Mouse (Mus musculus) heart, embryonic 14.5 days (tissue): Measurements from ENCODE around the gene Olfr521. TPM values are rescaled to one million over a fixed set of nuclear protein-coding genes. Genes with fewer than 3 reads are reported as not detected.
"Not testable (repeated sequence)": the region's sequence is repeated elsewhere in the genome, so short reads cannot be mapped to it uniquely, and the experiment has no call there.

Experiments used
- ATAC-seq: fragments of 200-750 bp; cut with Nextera tagmentation; 2 replicates; pipeline ENCODE4 v1.8.0; 2017; ENCODE audit warnings: low read depth, moderate TSS enrichment; ENCODE audit not compliant: insufficient number of reproducible peaks, insufficient read depth, low FRiP score
- H3K27ac ChIP-seq, 2 experiments: fragments of 200-500 bp in 1 of 2; fragments of 300-500 bp in 1 of 2; sonication (generic) in 1 of 2; replicated peaks in 1 of 2; 2 replicates each; pipeline ENCODE4 v1.5.1; 2012 to 2014; ENCODE audit warnings: low read depth in 2 of 2, low read length in 2 of 2, control low read depth in 1 of 2, mild to moderate bottlenecking in 1 of 2, mixed read lengths in 1 of 2; ENCODE audit not compliant: control insufficient read depth in 1 of 2, insufficient read depth in 1 of 2
- H3K27me3 ChIP-seq: fragments of 300-500 bp; sonication (generic); 2 replicates; pipeline ENCODE4 v1.6.1; 2014; ENCODE audit warnings: mild to moderate bottlenecking, low read length, control low read depth; ENCODE audit not compliant: control insufficient read depth, insufficient read depth
- H3K36me3 ChIP-seq: fragments of 300-500 bp; sonication (generic); 2 replicates; pipeline ENCODE4 v1.6.1; 2014; ENCODE audit warnings: mild to moderate bottlenecking, control low read depth, low read length, mixed read lengths; ENCODE audit not compliant: control insufficient read depth, insufficient read depth
- H3K4me1 ChIP-seq, 2 experiments: fragments of 200-500 bp in 1 of 2; fragments of 300-500 bp in 1 of 2; sonication (generic) in 1 of 2; 2 replicates each; pipeline ENCODE4 v1.6.1; 2012 to 2014; ENCODE audit warnings: low read length in 2 of 2, control low read depth in 1 of 2, mixed read lengths in 1 of 2; ENCODE audit not compliant: control insufficient read depth in 2 of 2, insufficient read depth in 2 of 2
- H3K4me2 ChIP-seq: fragments of 300-500 bp; sonication (generic); 2 replicates; pipeline ENCODE4 v1.6.1; 2014; ENCODE audit warnings: mild to moderate bottlenecking, low read length
- H3K4me3 ChIP-seq, 2 experiments: fragments of 200-500 bp in 1 of 2; fragments of 300-500 bp in 1 of 2; sonication (generic) in 1 of 2; 2 replicates each; pipeline ENCODE4 v1.5.1; 2012 to 2014; ENCODE audit warnings: low read length in 2 of 2, mild to moderate bottlenecking in 2 of 2, control low read depth in 1 of 2, low read depth in 1 of 2, moderate library complexity in 1 of 2; ENCODE audit not compliant: control insufficient read depth in 1 of 2, insufficient read depth in 1 of 2
- H3K9ac ChIP-seq: fragments of 300-500 bp; sonication (generic); 2 replicates; pipeline ENCODE4 v1.6.1; 2014; ENCODE audit warnings: mild to moderate bottlenecking, low read length
- H3K9me3 ChIP-seq: fragments of 300-500 bp; sonication (generic); 2 replicates; pipeline ENCODE4 v1.6.1; 2016; ENCODE audit warnings: low read length, control low read depth; ENCODE audit not compliant: control insufficient read depth
- WGBS: fragments of 180-500 bp; shearing (Covaris S2); extraction: QIAGEN DNeasy Blood & Tissue Kit; methylation state at CpG from one replicate; pipeline ENCODE4 v1.1.7; 2014; 5-methylcytosine and 5-hydroxymethylcytosine counted together
- polyA plus RNA-seq: library from polyadenylated mRNA; unstranded; fragments of >200 nt; fragmentation: Nextera tagmentation; extraction: Ambion mirVana; gene quantifications from 2 replicates; pipeline ENCODE4 v1.2.1, GENCODE M21; 2014

Gene Olfr521
- polyA plus RNA-seq: not detected in 2 replicates

DNA sequence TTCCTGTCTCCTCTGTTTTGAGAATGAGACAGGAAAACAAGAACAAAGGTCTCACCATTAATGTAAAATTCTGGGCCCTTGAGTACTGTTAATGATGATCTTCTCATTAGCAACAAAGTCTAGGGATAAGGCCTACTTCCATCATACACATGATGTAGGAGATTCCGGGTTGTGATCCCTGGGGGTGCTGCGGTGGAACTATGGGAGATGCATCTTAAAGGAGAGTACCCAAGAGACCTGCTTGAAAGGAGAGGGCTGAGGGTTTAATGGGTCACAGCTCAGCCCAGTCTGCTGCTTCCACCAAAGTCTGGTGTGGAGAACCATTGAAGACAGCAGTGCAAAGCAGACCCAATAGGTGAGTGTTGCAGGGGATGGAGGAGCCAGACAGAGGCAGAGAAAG is at the start of gene Olfr521:
TSS of gene Olfr521 (plus strand) at position 301 of the 400 bp plus-strand sequence.
- H3K4me3 ChIP-seq: no peak within 1 kb of the TSS
- ATAC-seq: no peak
- H3K27ac ChIP-seq: no peak within 1 kb of the TSS
- H3K4me2 ChIP-seq: no peak within 1 kb of the TSS
- H3K9ac ChIP-seq: no peak within 1 kb of the TSS
- no peaks in the 10 kb centered on the region for H3K36me3 ChIP-seq
- 92% methylated on average over 2 of the region's 2 CpGs for WGBS
- H3K4me1 ChIP-seq: no peaks in the 10 kb centered on the region
- H3K9me3 ChIP-seq: peaks cover 18% of the 10 kb centered on the region
- H3K27me3 ChIP-seq: no peaks in the 10 kb centered on the region

DNA sequence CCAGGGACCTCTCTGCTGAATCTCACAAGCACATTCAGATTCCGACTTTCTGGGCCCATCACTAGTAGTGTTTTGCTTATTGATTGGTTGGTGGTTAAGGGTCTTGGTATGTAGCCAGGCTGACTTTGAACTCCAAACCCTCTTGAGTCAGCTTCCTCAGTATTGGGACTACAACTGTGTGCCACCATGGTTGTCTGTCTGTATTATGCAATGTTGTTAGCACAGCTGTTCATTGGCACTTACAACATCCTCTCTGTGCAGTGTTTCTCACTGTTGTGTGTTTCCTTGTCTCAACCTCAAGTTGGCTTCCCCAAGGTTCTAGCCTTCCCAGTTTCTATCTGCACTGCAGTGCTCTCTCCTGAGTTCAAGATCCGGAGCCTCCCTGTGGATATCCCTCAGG is 46.8 kb upstream of the Olfr521 start:
- H3K4me3 ChIP-seq: no peak overlapping the region
- H3K4me1 ChIP-seq: no peaks in the 10 kb centered on the region
- no peak overlapping the region for H3K9ac ChIP-seq
- ATAC-seq: no peak
- no peak overlapping the region for H3K27ac ChIP-seq
- no peaks in the 10 kb centered on the region for H3K9me3 ChIP-seq
- H3K36me3 ChIP-seq: no peaks in the 10 kb centered on the region
- H3K27me3 ChIP-seq: no peaks in the 10 kb centered on the region
- 77% methylated on average over 2 of the region's 2 CpGs for WGBS
- H3K4me2 ChIP-seq: no peak overlapping the region

DNA sequence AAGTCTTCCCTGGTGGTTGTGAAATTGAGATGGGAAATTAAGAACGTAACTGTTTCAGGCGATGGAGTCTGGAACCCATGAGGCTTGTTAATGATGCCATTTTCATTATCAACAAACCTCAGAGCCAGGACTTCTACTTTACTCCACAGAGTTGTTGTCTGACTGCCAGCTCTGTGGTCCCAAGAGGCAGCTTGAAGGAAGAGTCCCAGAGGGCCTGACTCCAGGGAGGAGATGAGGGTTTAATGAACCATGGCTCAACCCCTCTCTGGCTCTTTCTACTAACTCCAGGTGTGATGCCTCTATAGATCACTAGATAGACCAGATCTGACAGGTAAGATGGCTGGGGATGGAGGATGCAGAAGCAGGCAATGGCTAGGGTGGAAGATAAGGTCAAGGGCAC is 33.3 kb upstream of the Olfr521 start, which contains the start of gene Olfr520:
TSS of gene Olfr520 (plus strand) at position 301 of the 400 bp plus-strand sequence.
- Histone ChIP-seq H3K27ac (no peak within 1 kb of the TSS), H3K4me1 (peaks cover 0 to 5% of the 10 kb centered on the region in 2 experiments; a peak in 2 of 4 replicates), H3K36me3 (no peaks in the 10 kb centered on the region), H3K4me3 (no peak within 1 kb of the TSS), H3K4me2 (no peak within 1 kb of the TSS), H3K27me3 (no peaks in the 10 kb centered on the region), H3K9me3 (0 out of 2 replicates have a peak, but pooled peaks cover 4% of the 10 kb centered on the region), H3K9ac (no peak within 1 kb of the TSS)
- WGBS: 85% methylated on average over 2 of the region's 2 CpGs
- no peak for ATAC-seq

DNA sequence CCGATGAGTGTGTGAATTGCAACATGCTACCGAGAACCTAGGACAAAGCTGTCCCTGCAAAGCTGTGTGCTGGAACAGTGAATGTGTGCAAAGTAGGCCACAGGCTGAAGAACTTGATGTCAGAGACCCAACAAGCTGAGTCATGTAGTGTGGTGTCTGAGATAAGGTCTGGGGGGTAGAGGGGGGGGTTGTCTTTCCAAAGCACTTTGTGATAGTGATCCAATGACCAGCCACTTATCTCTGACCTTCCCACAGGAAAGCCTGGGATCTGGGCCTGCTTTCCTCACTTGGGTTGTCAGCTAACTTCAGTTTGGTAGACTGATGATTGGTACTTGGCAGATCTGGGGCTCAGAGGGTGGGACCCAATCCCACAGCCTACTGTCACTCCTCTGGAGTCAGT is 28.7 kb upstream of the Olfr521 start:
- no peaks in the 10 kb centered on the region for H3K9me3 ChIP-seq
- H3K9ac ChIP-seq: no peak overlapping the region
- H3K27ac ChIP-seq: no peak overlapping the region
- WGBS: 61% methylated on average over 2 of the region's 2 CpGs
- peaks cover 0 to 5% of the 10 kb centered on the region in 2 experiments; a peak in 2 of 4 replicates for H3K4me1 ChIP-seq
- H3K36me3 ChIP-seq: no peaks in the 10 kb centered on the region
- no peak overlapping the region for H3K4me2 ChIP-seq
- no peaks in the 10 kb centered on the region for H3K27me3 ChIP-seq
- no peak for ATAC-seq
- no peak overlapping the region for H3K4me3 ChIP-seq

DNA sequence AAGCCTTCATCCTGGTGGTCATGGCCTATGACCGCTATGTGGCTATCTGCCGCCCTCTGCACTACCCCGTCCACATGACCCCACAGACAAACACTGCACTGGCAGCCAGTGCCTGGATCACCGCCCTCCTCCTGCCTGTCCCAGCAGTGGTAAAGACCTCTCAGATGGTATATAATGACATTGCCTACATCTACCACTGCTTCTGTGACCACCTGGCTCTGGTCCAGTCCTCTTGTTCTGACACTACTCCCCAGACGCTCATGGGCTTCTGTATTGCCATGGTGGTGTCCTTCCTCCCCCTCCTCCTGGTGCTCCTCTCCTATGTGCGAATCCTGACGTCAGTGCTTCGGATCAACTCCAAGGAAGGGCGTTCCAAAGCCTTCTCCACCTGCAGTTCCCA is 27.8 kb upstream of the Olfr521 start:
- not testable (repeated sequence) for H3K9ac ChIP-seq, H3K9me3 ChIP-seq, H3K36me3 ChIP-seq, ATAC-seq, H3K27me3 ChIP-seq, H3K27ac ChIP-seq, H3K4me1 ChIP-seq, H3K4me2 ChIP-seq, H3K4me3 ChIP-seq
- 92% methylated on average over 9 of the region's 9 CpGs for WGBS

DNA sequence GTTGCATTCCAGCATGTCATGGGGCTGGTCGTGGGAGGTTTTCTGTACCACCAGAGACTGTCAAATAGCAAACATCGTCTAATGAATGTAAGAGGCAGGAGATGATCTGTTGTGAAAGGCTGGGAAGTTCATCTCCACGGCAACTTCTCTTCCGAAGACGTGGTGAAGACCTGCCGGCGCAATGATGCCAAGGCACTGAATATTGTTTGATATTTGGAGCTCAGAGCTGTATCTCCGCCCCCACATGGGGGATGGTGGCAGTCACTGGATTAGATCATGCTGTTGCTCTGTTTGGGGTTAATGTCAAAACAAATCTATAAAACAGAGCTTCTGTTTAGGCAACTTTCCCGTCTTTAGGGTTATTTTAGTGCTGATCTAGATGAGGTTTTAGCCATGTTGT is 24.0 kb upstream of the Olfr521 start:
- no peaks in the 10 kb centered on the region for H3K9me3 ChIP-seq
- H3K27me3 ChIP-seq: no peaks in the 10 kb centered on the region
- no peaks in the 10 kb centered on the region for H3K36me3 ChIP-seq
- H3K4me2 ChIP-seq: no peak overlapping the region
- H3K27ac ChIP-seq: no peak overlapping the region
- no peak overlapping the region for H3K9ac ChIP-seq
- H3K4me1 ChIP-seq: peaks cover 0 to 5% of the 10 kb centered on the region in 2 experiments; a peak in 1 of 4 replicates
- no peak for ATAC-seq
- WGBS: 58% methylated on average over 9 of the region's 9 CpGs
- H3K4me3 ChIP-seq: no peak overlapping the region

DNA sequence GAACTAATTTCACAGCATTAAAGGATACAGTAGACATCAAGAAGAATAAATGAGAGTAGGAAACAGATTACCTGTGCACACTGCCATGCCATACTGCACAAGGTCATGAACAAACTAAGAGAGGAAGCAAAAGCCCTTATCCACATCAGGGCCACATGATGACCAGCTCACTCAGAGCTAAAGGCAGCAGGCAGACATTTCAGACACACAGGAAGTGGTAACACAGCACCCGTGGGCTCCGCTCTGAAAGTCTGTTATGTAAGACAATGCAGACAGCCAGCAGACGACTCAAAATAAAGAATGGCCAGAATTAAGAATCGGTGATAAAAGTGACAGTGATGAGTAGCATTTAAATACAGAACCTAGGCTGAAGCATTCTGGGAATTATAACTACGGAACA is 18.1 kb downstream of the Olfr521 start:
- H3K4me2 ChIP-seq: no peak overlapping the region
- no peak overlapping the region for H3K9ac ChIP-seq
- no peaks in the 10 kb centered on the region for H3K9me3 ChIP-seq
- H3K4me3 ChIP-seq: no peak overlapping the region
- no peaks in the 10 kb centered on the region for H3K4me1 ChIP-seq
- ATAC-seq: no peak
- H3K27me3 ChIP-seq: no peaks in the 10 kb centered on the region
- WGBS: 65% methylated on average over 5 of the region's 5 CpGs
- no peak overlapping the region for H3K27ac ChIP-seq
- H3K36me3 ChIP-seq: no peaks in the 10 kb centered on the region

DNA sequence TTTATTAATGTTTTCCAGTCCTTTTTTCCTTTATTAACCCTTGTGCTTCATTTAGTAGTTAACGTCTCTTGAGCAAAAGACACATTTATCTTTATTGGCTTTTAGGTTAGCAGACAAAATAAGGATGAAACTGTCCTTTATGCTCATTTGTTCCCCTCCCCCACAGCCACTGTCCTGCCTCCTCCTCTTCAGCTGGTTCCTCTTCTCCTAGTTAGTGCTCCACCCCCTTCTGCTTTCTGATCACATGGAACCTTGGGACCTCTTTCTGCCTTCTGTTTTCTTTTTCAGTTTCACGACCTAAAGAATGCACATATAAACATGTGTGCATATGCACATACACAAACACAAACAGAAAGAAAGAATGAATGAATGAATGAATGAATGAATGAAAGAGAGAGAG is 18.6 kb downstream of the Olfr521 start:
- no peak for ATAC-seq
- Histone ChIP-seq H3K4me2 (no peak overlapping the region), H3K36me3 (no peaks in the 10 kb centered on the region), H3K27me3 (no peaks in the 10 kb centered on the region), H3K27ac (no peak overlapping the region), H3K9me3 (no peaks in the 10 kb centered on the region), H3K9ac (no peak overlapping the region), H3K4me3 (no peak overlapping the region), H3K4me1 (no peaks in the 10 kb centered on the region)
- WGBS: 68% methylated on average over 2 of the region's 2 CpGs
